Mouse (Mus musculus): Measurements from ENCODE around the gene Glis3. TPM values are rescaled to one million over a fixed set of nuclear protein-coding genes. Genes with fewer than 3 reads are reported as not detected.
A peak's percentile ranks its signal among the peaks of the same experiment; 100 is the strongest.

Glis3 gene
- polyA plus RNA-seq, 1 experiment = 31.6 TPM

DNA sequence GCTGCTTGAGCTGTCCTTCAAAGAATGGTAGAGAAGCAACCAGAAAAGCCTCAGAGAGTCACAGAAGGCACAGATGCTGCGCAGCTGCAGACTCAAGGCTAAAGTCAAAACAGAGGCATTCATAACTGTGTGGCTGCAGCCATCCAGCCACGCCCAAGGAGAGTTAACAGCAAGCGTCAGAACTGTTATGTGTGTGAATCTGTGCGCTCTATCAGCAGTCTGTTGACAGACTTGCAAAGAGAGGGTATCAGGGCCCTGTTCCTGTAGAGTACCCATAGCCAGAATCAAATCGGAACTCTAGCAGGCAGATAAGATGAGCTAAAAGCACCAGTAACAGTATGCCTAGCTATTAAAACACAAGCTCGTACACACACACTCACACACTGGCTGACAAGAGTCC, 4.5 kb upstream of the Glis3 start:
- Histone ChIP-seq H3K27ac (ENCODE audit: insufficient read depth, low read length) (no peak overlapping the region), H3K4me3 (ENCODE audit: insufficient read depth, low read length) (no peak overlapping the region), H3K4me1 (ENCODE audit: control insufficient read depth, insufficient read depth, low read length) (peaks cover 5% of the 10 kb centered on the region; the same call in 1 of the 2 replicates)
- TF ChIP-seq CTCF (IDR thresholded peaks at IDR 0.05; ENCODE audit: borderline replicate concordance, insufficient read depth, low read length) (no peak), POLR2A (IDR thresholded peaks at IDR 0.05; ENCODE audit: low read depth, low read length) (no peak)

DNA sequence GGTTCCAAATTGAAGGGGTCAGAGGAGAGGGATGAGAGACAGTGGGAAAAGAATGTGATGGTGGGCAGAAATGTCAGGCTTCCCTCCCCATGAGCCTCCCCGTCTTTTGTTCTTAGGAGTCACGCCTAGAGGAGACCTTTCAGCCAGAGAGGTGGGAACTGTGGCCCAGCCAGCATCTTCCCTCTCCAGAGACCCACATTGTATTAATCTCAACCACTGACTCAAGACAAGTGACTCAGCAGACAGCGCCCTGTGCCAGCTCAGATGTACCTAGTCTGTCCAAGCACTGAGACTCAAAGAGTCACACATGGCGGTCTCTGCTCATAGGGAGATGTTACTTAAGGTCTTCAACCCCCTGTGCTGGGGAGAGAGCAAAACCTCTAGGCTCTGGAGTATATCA, 3.5 kb upstream of the Glis3 start:
- no peak overlapping the region for H3K27ac ChIP-seq (ENCODE audit: insufficient read depth, low read length)
- TF ChIP-seq POLR2A (IDR thresholded peaks at IDR 0.05; ENCODE audit: low read depth, low read length) = no peak
- no peak for TF ChIP-seq CTCF (IDR thresholded peaks at IDR 0.05; ENCODE audit: borderline replicate concordance, insufficient read depth, low read length)
- peaks cover 5% of the 10 kb centered on the region; the same call in 1 of the 2 replicates for H3K4me1 ChIP-seq (ENCODE audit: control insufficient read depth, insufficient read depth, low read length)
- no peak overlapping the region for H3K4me3 ChIP-seq (ENCODE audit: insufficient read depth, low read length)

DNA sequence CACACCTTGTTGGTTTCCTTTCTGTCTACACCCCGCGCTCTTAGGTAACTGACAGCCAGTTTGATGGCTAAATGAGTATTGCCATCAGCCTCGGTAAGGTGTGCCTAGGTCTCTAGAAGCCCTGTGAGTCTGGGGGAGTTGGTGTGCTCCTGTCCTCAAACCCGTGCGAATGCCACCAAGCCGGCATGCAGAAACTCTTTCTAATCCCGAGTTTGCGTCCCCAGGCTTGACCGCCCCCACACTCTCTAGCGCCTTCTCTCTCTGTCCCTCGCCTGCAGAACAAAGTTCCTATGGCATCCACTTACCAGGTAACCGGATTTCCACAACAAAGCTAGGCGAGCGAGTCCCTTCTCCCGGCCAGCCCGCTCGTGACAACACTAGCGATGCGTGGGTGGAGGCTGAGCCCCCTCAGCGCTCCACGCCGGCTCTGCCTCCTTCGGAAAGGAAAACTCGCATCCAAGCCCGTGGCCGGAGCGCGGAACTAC, 544 bp downstream of the Glis3 start:
- Histone ChIP-seq H3K27ac (ENCODE audit: insufficient read depth, low read length) (peak overlapping the region; percentile 15), H3K4me3 (ENCODE audit: insufficient read depth, low read length) (peak overlapping the region; percentile 87)

DNA sequence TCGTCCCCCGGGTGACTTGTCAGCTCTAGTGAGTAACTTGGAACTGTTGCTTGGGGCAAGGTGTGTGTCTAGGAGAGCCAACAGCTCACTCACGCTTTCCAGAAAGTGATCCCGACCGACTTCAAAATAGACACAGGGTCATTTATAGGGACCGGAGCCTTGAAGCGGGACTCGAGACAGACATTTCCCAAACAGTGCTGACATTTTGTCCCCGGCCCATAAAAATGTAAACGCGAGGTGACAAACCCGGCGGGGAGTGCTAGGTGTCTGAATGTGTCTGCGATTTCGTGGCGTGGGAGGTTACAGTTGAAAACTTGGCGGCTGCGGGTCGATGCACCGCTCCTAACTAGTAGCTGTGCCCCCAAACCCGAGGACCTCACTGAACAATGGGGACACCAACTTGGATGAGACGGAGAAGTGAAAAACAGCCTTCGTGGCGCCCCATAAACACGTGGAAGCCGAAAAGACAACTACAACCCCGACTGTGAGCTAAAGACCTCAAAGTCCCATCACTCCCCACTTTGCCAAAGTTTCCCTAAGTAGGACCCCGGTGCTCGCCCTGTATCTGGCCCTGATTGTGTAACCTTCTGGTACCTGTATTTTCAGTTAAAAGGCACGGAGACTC, 1.1 kb downstream of the Glis3 start:
- Histone ChIP-seq H3K27ac (ENCODE audit: insufficient read depth, low read length) (peak overlapping the region; percentile 24; the same call in 1 of the 2 replicates), H3K4me1 (ENCODE audit: control insufficient read depth, insufficient read depth, low read length) (peaks cover 11% of the 10 kb centered on the region; the same call in 1 of the 2 replicates), H3K4me3 (ENCODE audit: insufficient read depth, low read length) (peak overlapping the region; percentile 87)
- TF ChIP-seq CTCF (IDR thresholded peaks at IDR 0.05; ENCODE audit: borderline replicate concordance, insufficient read depth, low read length) (no peak), POLR2A (IDR thresholded peaks at IDR 0.05; ENCODE audit: low read depth, low read length) (no peak)

More for the DNA sequence above, 544 bp downstream of the Glis3 start:
- H3K4me1 ChIP-seq (ENCODE audit: control insufficient read depth, insufficient read depth, low read length) = peaks cover 11% of the 10 kb centered on the region; the same call in 1 of the 2 replicates
- TF ChIP-seq POLR2A (IDR thresholded peaks at IDR 0.05; ENCODE audit: low read depth, low read length) (peak; percentile 23; the same call in 1 of the 2 replicates), CTCF (IDR thresholded peaks at IDR 0.05; ENCODE audit: borderline replicate concordance, insufficient read depth, low read length) (no peak)

DNA sequence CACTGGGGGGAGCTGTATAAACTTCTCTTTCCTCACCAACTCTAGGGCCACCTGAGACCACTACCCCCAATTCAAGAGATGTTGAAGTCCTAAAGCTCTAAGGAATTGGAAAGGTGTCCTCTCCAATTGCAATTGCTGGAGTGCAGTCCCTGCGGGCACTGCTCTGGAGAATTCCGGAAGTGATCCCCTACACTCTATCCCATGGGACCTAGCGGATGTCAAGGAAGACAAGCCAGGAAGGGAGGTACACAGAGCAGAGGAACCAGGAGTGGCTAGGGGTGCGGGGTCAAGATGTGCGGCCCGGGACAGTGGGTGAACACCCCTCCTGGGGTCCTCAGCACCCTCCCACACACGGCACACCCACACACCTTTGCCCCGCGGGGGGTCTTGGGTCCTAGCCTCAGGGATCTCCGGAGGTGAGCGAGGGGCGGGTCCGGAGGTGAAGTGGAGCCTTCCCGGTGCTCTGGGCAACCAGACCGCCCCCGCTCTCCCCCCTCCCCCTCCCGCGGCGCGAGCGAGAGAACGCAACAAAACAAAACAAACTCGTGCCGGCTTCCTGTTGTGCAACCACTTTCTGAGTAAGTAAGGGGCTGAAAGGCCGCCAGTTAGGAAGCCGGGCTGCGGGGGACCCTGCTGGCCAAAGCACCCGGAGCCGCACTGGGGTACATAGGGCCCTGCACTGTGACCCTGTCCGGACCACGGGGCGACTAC, 2.0 kb downstream of the Glis3 start:
- peak overlapping the region; percentile 62 for H3K27ac ChIP-seq (ENCODE audit: insufficient read depth, low read length)

DNA sequence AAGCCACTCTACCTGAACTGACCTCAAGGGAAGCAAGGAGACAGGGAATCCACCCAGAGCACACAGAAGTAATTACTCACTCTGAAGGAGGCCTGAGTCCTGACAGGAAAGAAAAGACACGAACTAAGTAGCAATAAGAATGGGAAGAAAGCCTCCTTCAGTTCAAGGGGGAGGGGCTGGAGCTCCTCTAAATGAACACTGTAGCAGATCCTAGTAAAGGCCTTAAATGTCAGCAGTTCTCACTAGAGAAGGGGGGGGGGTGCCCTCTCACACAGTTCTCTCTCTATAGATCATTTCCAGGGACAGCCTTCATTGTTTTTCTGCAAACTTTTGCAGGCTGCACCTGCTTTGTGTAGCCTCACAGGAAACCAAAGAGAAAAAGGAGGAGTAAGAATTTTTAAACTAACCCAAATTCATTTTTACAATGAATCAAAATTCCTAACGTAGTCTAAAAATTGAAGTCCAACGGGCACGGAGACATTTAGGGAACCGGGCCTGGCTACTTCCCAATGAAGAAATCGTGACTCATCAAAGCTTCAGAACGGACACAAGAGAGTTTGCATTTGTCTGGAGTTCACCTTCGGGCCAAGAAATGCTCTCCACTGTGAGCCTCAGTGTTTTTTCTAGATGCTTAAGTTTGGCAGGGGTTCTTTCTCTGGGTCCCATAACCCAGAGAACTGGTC, 2.7 kb downstream of the Glis3 start:
- peak overlapping the region; percentile 87 for H3K4me3 ChIP-seq (ENCODE audit: insufficient read depth, low read length)
- peak overlapping the region; percentile 62 for H3K27ac ChIP-seq (ENCODE audit: insufficient read depth, low read length)
- peaks cover 15% of the 10 kb centered on the region; the same call in 1 of the 2 replicates for H3K4me1 ChIP-seq (ENCODE audit: control insufficient read depth, insufficient read depth, low read length)
- TF ChIP-seq POLR2A (IDR thresholded peaks at IDR 0.05; ENCODE audit: low read depth, low read length) (no peak), CTCF (IDR thresholded peaks at IDR 0.05; ENCODE audit: borderline replicate concordance, insufficient read depth, low read length) (no peak)

More for the DNA sequence above, 2.0 kb downstream of the Glis3 start:
- TF ChIP-seq CTCF (IDR thresholded peaks at IDR 0.05; ENCODE audit: borderline replicate concordance, insufficient read depth, low read length) (no peak), POLR2A (IDR thresholded peaks at IDR 0.05; ENCODE audit: low read depth, low read length) (0 out of 2 replicates have a peak, but pooled peaks have one; percentile 10)
- H3K4me3 ChIP-seq (ENCODE audit: insufficient read depth, low read length) = peak overlapping the region; percentile 87
- H3K4me1 ChIP-seq (ENCODE audit: control insufficient read depth, insufficient read depth, low read length) = peaks cover 13% of the 10 kb centered on the region; the same call in 1 of the 2 replicates

DNA sequence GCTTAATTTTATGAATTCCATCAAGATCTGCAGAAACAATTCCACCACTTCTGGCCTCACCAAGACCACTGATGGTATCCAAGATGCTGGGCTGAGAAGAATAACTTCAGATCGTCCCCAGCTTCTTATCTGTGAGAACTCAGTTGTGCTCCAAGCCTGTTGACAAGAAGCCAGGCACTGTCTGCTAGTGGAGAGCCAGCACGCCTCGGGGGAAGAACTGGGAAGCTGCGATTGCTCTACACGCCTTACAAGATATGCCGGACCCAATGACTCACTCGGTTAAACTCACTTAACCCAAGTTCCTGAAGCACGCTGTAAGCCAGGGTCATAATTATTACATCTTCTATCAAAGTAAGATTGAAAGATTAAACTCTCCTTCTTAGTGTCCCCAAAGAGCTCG, 16.1 kb downstream of the Glis3 start:
- Histone ChIP-seq H3K27ac (ENCODE audit: insufficient read depth, low read length) (no peak overlapping the region), H3K4me3 (ENCODE audit: insufficient read depth, low read length) (no peak overlapping the region), H3K4me1 (ENCODE audit: control insufficient read depth, insufficient read depth, low read length) (peaks cover 10% of the 10 kb centered on the region)
- no peak for TF ChIP-seq CTCF (IDR thresholded peaks at IDR 0.05; ENCODE audit: borderline replicate concordance, insufficient read depth, low read length)
- TF ChIP-seq POLR2A (IDR thresholded peaks at IDR 0.05; ENCODE audit: low read depth, low read length) = no peak

DNA sequence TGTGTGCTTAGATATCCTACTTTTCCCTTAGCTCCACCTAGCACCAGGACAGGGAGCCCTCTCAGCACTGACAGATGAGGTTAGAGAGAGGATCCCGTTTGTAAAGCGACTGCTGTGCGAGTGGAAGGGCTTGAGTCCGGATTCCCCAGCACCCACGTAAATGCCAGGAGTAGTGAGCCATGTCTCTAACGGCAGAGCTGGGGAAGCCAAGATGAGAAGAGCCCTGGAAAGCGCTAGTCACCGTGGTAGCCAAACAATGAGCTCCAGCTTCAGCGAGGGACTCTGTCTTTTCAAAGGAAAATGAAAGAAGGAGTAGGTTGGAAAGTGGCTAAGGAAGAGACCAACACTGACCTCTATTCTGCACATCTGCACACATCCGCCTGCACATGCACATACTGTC, 16.7 kb downstream of the Glis3 start:
- no peak overlapping the region; the same call in 1 of the 2 replicates for H3K27ac ChIP-seq (ENCODE audit: insufficient read depth, low read length)
- H3K4me1 ChIP-seq (ENCODE audit: control insufficient read depth, insufficient read depth, low read length) = peaks cover 10% of the 10 kb centered on the region
- no peak overlapping the region for H3K4me3 ChIP-seq (ENCODE audit: insufficient read depth, low read length)
- TF ChIP-seq POLR2A (IDR thresholded peaks at IDR 0.05; ENCODE audit: low read depth, low read length) (no peak), CTCF (IDR thresholded peaks at IDR 0.05; ENCODE audit: borderline replicate concordance, insufficient read depth, low read length) (no peak)

DNA sequence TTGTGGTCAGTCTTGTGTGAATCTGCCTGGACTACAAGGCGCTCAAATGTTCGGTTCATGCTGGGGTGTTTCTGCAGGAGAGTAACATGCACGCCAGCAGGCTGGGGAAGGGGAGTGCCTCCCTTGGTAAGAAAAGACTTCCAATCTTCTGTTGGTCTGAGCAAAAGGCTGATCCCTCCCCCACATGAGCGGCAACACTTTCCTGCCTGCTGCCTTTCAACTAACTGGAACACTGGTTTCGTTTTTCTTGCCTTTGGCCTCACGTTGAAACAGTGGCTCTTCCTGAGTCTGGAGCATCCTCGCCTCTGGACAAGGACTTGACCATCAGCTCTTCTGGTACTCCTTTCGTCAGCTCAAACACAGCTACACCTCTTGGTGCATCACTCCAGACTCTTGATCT, 17.4 kb downstream of the Glis3 start:
- TF ChIP-seq POLR2A (IDR thresholded peaks at IDR 0.05; ENCODE audit: low read depth, low read length) = no peak
- peaks cover 10% of the 10 kb centered on the region for H3K4me1 ChIP-seq (ENCODE audit: control insufficient read depth, insufficient read depth, low read length)
- no peak overlapping the region for H3K27ac ChIP-seq (ENCODE audit: insufficient read depth, low read length)
- no peak overlapping the region for H3K4me3 ChIP-seq (ENCODE audit: insufficient read depth, low read length)
